Comparison of ENCODE assay signal across 8 mouse cellular contexts in the genomic region with DNA sequence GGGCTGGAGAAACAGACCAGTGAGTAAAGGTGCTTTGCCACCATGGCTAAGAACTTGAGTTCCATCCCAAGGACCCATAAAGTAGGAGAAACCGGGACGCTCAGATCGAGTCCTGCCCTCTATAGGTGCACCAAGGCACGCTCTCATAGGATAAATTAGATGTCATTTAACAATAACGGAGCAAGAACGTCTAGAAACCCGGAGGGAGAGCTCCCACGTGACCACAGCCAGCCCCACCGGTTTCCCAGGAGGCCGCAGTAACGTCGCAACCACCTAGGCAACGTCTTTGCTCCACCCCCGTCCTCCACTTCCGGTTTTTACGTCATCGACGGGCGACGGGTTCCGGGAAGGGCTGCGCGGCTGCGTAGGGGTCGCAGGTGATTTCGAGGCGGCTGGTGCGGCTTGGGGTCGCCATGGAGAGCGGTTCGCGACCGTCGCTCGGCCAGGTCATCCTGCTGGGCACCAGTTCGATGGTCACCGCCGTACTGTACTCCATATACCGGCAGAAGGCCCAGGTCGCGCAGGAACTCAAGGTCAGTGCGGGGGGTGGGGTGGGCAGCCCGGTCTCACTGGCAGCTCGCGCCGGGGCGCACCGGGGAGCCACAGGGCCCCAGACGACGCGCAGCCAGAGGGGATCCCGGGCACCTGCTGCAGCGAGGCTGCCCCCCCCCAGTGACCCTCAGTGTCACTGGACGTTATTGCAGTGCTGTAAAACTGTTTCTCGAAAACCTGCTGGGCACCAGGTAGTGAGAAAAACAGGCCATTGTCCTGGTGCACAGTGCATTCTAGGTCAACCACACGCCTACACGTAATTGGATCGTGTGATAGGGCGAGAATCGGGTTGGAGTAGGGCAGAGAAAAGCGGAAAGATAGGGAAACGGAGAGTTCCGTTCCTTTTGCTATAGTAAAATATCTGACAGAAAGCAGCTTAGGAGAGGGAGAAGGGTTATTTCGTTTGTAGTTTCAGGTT. TPM values are rescaled to one million over a fixed set of nuclear protein-coding genes. Genes with fewer than 3 reads are reported as not detected.
A peak's percentile ranks its signal among the peaks of the same experiment; 100 is the strongest.
DNase-seq lines count a peak whose midpoint lies in the region; ATAC-seq lines count a peak whose summit lies in the region.

A gene (plus strand): TSS at position 325 of the 970 bp plus-strand sequence.

- H3K4me3 ChIP-seq in hindbrain, embryonic 11.5 days (ENCODE audit: low read depth, low read length) = peak within 1 kb of the TSS; percentile 88

- H3K27me3 ChIP-seq in hindbrain, embryonic 11.5 days (ENCODE audit: control insufficient read depth, insufficient read depth, low read length) = no peaks in the 10 kb centered on the region

- ATAC-seq in hindbrain, embryonic 11.5 days (ENCODE audit: low FRiP score) = peak; percentile 93

- H3K9ac ChIP-seq in hindbrain, embryonic 11.5 days (ENCODE audit: low read depth, low read length) = peak within 1 kb of the TSS; percentile 76

- H3K27ac ChIP-seq in hindbrain, embryonic 11.5 days (ENCODE audit: low read depth, low read length) = 0 out of 2 replicates have a peak within 1 kb of the TSS, but pooled peaks have one; percentile 1

- DNase-seq in Muller cell, postnatal 12 days (ENCODE audit: inconsistent ontology term) = peak; percentile 94
- peak; percentile 97 for DNase-seq in cerebellum, adult 9-11 months
- DNase-seq in frontal cortex, adult 2 months (ENCODE audit: extremely low spot score in 1 of 2, low spot score in 1 of 2) = peak; percentile 94 to 99
- DNase-seq in hindbrain, embryonic 11.5 days (ENCODE audit: low spot score) = peak; percentile 99
- DNase-seq in layer of hippocampus, postnatal 10 days (ENCODE audit: low spot score in 2 of 2) = peak; percentile 96 to 97
- DNase-seq in lung, postnatal 10 days = peak; percentile 99
- peak; percentile 94 for DNase-seq in ovary, postnatal 36 days (ENCODE audit: low spot score)
- DNase-seq in thymus, postnatal 25 days = peak; percentile 96

- no peaks in the 10 kb centered on the region for H3K9me3 ChIP-seq in hindbrain, embryonic 11.5 days (ENCODE audit: control insufficient read depth, low read length)

- 1% methylated on average over 63 of the region's 64 CpGs for WGBS in hindbrain, embryonic 11.5 days

- H3K4me1 ChIP-seq in hindbrain, embryonic 11.5 days (replicated peaks; ENCODE audit: control insufficient read depth, insufficient read depth, low read length) = peaks cover 8% of the 10 kb centered on the region

- peaks cover 17% of the 10 kb centered on the region for H3K36me3 ChIP-seq in hindbrain, embryonic 11.5 days (ENCODE audit: control insufficient read depth, insufficient read depth, low read length)

- peak within 1 kb of the TSS; percentile 89 for H3K4me2 ChIP-seq in hindbrain, embryonic 11.5 days (replicated peaks; ENCODE audit: low read depth, low read length)

RNA-seq across cellular contexts. Expression of the gene that starts here (rescaled TPM):
- polyA plus RNA-seq in frontal cortex, adult 2 months (2012; rRNA removed) = 23.9 and 24.7 TPM in 2 replicates
- polyA plus RNA-seq in hindbrain, embryonic 11.5 days (2014; fragmentation: Nextera tagmentation; extraction: Ambion mirVana) = 16.0 and 16.6 TPM in 2 replicates
- total RNA-seq in layer of hippocampus, postnatal 10 days (2021) = 10 to 100 TPM; 39.1 to 43.4 TPM

Comparison
In these comparisons a context has a peak if more than half of its experiments do, and no peak if none do; other contexts are left out.
1. Peak in every context shown above with its lines: DNase-seq, ATAC-seq, H3K4me3 ChIP-seq and H3K27ac ChIP-seq.